Mouse (Mus musculus): ENCODE results near the gene Nfkbib. TPM values are rescaled to one million over a fixed set of nuclear protein-coding genes. Genes with fewer than 3 reads are reported as not detected.
A peak's percentile ranks its signal among the peaks of the same experiment; 100 is the strongest.

The Nfkbib gene
- polyA plus RNA-seq, 1 experiment from 2014 or later, result 45.6 TPM

DNA sequence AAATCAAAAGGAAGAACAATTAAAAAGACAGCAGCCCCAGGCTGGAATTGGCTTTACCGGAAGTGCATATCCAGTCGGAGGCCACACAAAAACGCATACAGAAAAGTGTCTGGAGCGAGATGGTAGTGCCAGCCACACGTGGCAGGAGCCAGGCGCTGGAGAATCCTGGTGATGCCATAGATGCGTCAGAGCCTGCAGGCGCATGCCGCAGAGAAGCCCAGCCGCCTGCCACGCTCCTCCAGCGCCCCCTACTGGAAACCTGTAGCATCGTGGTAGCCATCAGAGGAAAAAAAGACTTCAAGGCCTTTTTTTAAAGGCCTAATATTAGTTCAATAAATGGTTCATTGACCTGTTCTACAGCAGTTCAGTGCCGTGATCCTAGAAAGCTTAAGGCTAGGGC is 40.7 kb downstream of the Nfkbib start:
- Histone ChIP-seq H3K4me3 (ENCODE audit: low read depth, low read length) (no peak overlapping the region), H3K27ac (ENCODE audit: low read depth, low read length) (no peak overlapping the region), H3K9ac (ENCODE audit: low read length) (no peak overlapping the region), H3K4me1 (replicated peaks; ENCODE audit: control insufficient read depth, insufficient read depth, low read length) (no peaks in the 10 kb centered on the region), H3K36me3 (ENCODE audit: control insufficient read depth, insufficient read depth, low read length) (no peaks in the 10 kb centered on the region), H3K4me2 (ENCODE audit: low read depth, low read length, severe bottlenecking) (no peak overlapping the region), H3K9me3 (ENCODE audit: control insufficient read depth, low read length) (no peaks in the 10 kb centered on the region; the same call in 1 of the 2 replicates), H3K27me3 (ENCODE audit: control insufficient read depth, insufficient read depth, low read length) (no peaks in the 10 kb centered on the region)
- ATAC-seq (replicated peaks; ENCODE audit: low FRiP score) (0 out of 2 replicates have a peak, but pooled peaks have one; percentile 64), DNase-seq (ENCODE audit: low spot score) (peak; percentile 91)
- 11% methylated on average over 14 of the region's 14 CpGs for WGBS

DNA sequence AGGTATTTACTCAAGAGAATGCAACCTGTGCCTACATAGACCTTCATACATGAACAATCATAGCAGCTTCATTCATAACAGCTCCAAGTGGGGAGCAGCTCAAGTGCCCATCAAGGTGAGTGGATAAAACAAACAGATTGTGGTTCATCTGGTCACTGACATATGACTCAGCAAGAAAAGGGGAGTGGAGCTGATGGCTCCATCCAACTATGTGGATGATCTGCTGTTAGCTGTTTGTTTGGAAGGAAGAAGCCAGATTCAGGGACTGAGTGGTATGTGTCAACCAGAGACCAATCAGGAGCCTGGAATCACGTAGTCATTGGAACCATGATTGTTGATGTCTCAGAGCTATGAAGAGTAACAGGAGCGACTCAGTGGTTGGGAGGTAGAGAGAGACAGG is 42.7 kb downstream of the Nfkbib start:
- no peak overlapping the region for H3K4me2 ChIP-seq (ENCODE audit: low read depth, low read length, severe bottlenecking)
- 92% methylated on average over 2 of the region's 2 CpGs for WGBS
- no peak overlapping the region for H3K27ac ChIP-seq (ENCODE audit: low read depth, low read length)
- no peak for ATAC-seq (replicated peaks; ENCODE audit: low FRiP score)
- no peak overlapping the region for H3K9ac ChIP-seq (ENCODE audit: low read length)
- H3K9me3 ChIP-seq (ENCODE audit: control insufficient read depth, low read length), result no peaks in the 10 kb centered on the region; the same call in 1 of the 2 replicates
- H3K4me3 ChIP-seq (ENCODE audit: low read depth, low read length), result no peak overlapping the region
- no peak for DNase-seq (ENCODE audit: low spot score)
- H3K36me3 ChIP-seq (ENCODE audit: control insufficient read depth, insufficient read depth, low read length), result no peaks in the 10 kb centered on the region
- no peaks in the 10 kb centered on the region for H3K27me3 ChIP-seq (ENCODE audit: control insufficient read depth, insufficient read depth, low read length)
- H3K4me1 ChIP-seq (replicated peaks; ENCODE audit: control insufficient read depth, insufficient read depth, low read length), result no peaks in the 10 kb centered on the region

DNA sequence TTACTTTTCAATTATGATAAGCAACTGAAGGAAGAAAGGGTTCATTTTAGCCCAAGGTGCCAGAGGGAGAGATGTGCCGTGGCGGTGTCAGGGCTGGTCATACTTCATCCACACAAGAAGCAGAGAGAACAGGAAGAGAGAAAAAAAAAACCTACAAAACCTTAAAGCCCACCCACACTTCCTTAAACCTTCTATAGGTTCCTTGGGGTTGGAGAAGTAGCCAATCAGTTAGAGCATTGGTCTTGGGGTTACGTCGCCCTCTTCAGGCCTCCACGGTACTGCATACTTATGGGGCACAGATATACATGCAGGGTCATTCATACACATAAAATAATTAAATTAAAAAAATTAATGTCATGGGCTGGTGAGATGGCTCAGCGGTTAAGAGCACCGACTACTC is 45.2 kb downstream of the Nfkbib start:
- H3K4me1 ChIP-seq (replicated peaks; ENCODE audit: control insufficient read depth, insufficient read depth, low read length), result no peaks in the 10 kb centered on the region
- H3K36me3 ChIP-seq (ENCODE audit: control insufficient read depth, insufficient read depth, low read length), result no peaks in the 10 kb centered on the region
- ATAC-seq (replicated peaks; ENCODE audit: low FRiP score) (no peak), DNase-seq (ENCODE audit: low spot score) (no peak)
- H3K27ac ChIP-seq (ENCODE audit: low read depth, low read length), result no peak overlapping the region
- no peaks in the 10 kb centered on the region; the same call in 1 of the 2 replicates for H3K9me3 ChIP-seq (ENCODE audit: control insufficient read depth, low read length)
- 92% methylated on average over 7 of the region's 7 CpGs for WGBS
- H3K4me3 ChIP-seq (ENCODE audit: low read depth, low read length), result no peak overlapping the region
- no peaks in the 10 kb centered on the region for H3K27me3 ChIP-seq (ENCODE audit: control insufficient read depth, insufficient read depth, low read length)
- H3K9ac ChIP-seq (ENCODE audit: low read length), result no peak overlapping the region
- H3K4me2 ChIP-seq (ENCODE audit: low read depth, low read length, severe bottlenecking), result no peak overlapping the region

DNA sequence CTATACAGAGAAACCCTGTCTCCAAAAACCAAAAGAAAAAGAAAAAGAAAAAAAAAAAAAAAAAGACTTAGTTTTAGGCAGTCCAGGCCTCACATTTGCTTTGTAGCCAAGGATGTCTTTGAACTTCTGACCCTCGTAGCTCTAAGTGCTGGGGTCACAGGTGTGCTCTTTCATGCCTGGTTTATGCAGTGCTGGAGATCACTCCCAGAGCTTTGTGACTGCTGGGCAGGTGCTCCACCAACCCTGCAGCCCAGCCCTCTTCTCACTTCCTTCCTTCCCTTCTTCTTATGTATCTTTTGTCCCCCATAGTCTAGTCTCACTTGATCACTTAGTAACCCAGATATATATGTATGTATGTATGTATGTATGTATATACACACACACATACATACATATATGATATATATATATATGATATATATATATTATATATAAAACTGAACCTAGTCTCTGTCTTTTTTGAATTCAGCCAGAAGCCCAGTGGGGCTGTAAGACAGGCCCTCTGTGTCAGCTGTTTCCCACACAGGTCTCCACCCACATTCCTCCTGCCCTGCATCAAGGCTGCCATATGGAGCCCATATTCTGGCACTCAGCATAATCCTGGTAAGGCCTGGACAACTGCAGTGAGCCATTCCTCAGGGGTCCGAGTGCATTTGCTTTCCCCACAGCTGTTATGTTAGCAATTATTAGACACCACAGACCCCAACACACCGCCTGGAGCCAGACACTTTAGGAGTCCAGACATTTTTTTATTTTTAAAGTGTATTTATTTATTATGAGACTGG is 46.4 kb downstream of the Nfkbib start:
- Histone ChIP-seq H3K9ac (ENCODE audit: low read length) (no peak overlapping the region), H3K4me1 (replicated peaks; ENCODE audit: control insufficient read depth, insufficient read depth, low read length) (0 out of 2 replicates have a peak, but pooled peaks cover 2% of the 10 kb centered on the region), H3K4me3 (ENCODE audit: low read depth, low read length) (no peak overlapping the region), H3K4me2 (ENCODE audit: low read depth, low read length, severe bottlenecking) (no peak overlapping the region), H3K27ac (ENCODE audit: low read depth, low read length) (no peak overlapping the region), H3K36me3 (ENCODE audit: control insufficient read depth, insufficient read depth, low read length) (no peaks in the 10 kb centered on the region), H3K27me3 (ENCODE audit: control insufficient read depth, insufficient read depth, low read length) (no peaks in the 10 kb centered on the region), H3K9me3 (ENCODE audit: control insufficient read depth, low read length) (no peaks in the 10 kb centered on the region; the same call in 1 of the 2 replicates)
- WGBS, result 69% methylated on average over 3 of the region's 3 CpGs
- ATAC-seq (replicated peaks; ENCODE audit: low FRiP score) (no peak), DNase-seq (ENCODE audit: low spot score) (no peak)

DNA sequence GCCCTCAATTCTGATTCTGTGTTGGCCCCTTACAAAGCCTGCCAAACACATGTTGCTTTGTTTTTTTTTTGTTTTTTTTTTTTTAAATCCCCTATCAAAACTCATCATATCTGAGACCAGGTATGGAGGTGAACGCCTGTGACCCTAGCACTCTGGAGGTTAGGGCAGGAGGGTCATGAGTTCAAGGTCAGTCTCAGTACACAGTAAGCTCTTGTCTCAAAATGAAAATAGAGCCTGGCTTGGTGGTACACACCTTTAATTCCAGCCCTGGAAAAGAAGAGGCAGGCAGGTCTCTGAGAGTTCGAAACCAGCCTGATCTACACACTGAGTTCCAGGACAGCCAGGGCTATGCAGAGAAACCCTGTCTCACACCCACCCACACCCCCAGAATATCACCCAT is 47.7 kb downstream of the Nfkbib start:
- ATAC-seq (replicated peaks; ENCODE audit: low FRiP score) (no peak), DNase-seq (ENCODE audit: low spot score) (no peak)
- Histone ChIP-seq H3K9ac (ENCODE audit: low read length) (no peak overlapping the region), H3K27ac (ENCODE audit: low read depth, low read length) (no peak overlapping the region), H3K36me3 (ENCODE audit: control insufficient read depth, insufficient read depth, low read length) (no peaks in the 10 kb centered on the region), H3K4me2 (ENCODE audit: low read depth, low read length, severe bottlenecking) (no peak overlapping the region), H3K27me3 (ENCODE audit: control insufficient read depth, insufficient read depth, low read length) (no peaks in the 10 kb centered on the region), H3K9me3 (ENCODE audit: control insufficient read depth, low read length) (no peaks in the 10 kb centered on the region; the same call in 1 of the 2 replicates), H3K4me3 (ENCODE audit: low read depth, low read length) (no peak overlapping the region), H3K4me1 (replicated peaks; ENCODE audit: control insufficient read depth, insufficient read depth, low read length) (0 out of 2 replicates have a peak, but pooled peaks cover 2% of the 10 kb centered on the region)
- WGBS, result 91% methylated on average over 2 of the region's 2 CpGs

DNA sequence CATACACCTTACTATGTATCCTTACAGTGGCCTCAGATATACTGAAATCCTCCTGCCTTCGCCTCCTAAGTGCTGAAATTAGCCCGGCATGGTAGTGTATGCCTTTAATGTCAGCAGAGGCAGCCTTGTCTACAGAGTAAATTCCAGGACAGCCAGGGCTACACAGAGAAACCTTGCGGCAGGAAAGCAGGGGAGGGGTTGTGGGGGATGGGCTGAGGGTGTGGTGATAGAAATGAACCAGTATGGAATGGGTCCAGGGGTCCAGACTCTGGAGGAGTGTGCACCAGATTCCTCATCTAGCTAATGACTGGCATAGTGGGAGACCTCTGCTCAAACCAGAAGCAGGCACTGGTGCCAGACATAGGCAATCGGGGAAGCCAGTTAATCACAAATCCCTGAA is 48.2 kb downstream of the Nfkbib start:
- Histone ChIP-seq H3K27me3 (ENCODE audit: control insufficient read depth, insufficient read depth, low read length) (no peaks in the 10 kb centered on the region), H3K36me3 (ENCODE audit: control insufficient read depth, insufficient read depth, low read length) (no peaks in the 10 kb centered on the region), H3K9ac (ENCODE audit: low read length) (no peak overlapping the region), H3K9me3 (ENCODE audit: control insufficient read depth, low read length) (no peaks in the 10 kb centered on the region), H3K4me2 (ENCODE audit: low read depth, low read length, severe bottlenecking) (no peak overlapping the region), H3K27ac (ENCODE audit: low read depth, low read length) (no peak overlapping the region), H3K4me3 (ENCODE audit: low read depth, low read length) (no peak overlapping the region), H3K4me1 (replicated peaks; ENCODE audit: control insufficient read depth, insufficient read depth, low read length) (0 out of 2 replicates have a peak, but pooled peaks cover 2% of the 10 kb centered on the region)
- no peak for DNase-seq (ENCODE audit: low spot score)
- ATAC-seq (replicated peaks; ENCODE audit: low FRiP score), result no peak
- 66% methylated on average over 4 of the region's 4 CpGs for WGBS

DNA sequence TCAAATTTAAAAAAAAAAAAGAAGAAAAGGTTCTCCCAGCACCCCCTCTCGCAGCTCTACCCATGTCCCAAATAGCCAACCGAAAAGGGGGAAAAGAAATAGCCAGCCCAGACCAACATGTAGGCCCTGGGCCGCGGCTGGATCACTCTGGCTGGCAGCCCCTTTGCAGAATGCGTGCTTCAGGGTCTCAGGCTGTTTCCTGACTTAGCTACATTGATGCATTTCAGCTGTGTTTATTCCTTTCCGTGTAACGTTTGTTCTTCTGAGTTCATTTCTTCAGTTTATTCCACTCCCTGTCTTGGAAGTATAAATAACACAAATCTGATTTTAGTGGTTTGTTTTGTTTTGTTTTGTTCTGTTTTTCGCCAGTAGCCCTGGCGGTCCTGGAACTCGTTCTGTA is 49.6 kb downstream of the Nfkbib start:
- Histone ChIP-seq H3K4me3 (ENCODE audit: low read depth, low read length) (no peak overlapping the region), H3K27ac (ENCODE audit: low read depth, low read length) (no peak overlapping the region), H3K36me3 (ENCODE audit: control insufficient read depth, insufficient read depth, low read length) (no peaks in the 10 kb centered on the region), H3K4me2 (ENCODE audit: low read depth, low read length, severe bottlenecking) (no peak overlapping the region), H3K9me3 (ENCODE audit: control insufficient read depth, low read length) (no peaks in the 10 kb centered on the region), H3K27me3 (ENCODE audit: control insufficient read depth, insufficient read depth, low read length) (no peaks in the 10 kb centered on the region), H3K4me1 (replicated peaks; ENCODE audit: control insufficient read depth, insufficient read depth, low read length) (0 out of 2 replicates have a peak, but pooled peaks cover 2% of the 10 kb centered on the region), H3K9ac (ENCODE audit: low read length) (no peak overlapping the region)
- no peak for ATAC-seq (replicated peaks; ENCODE audit: low FRiP score)
- no peak for DNase-seq (ENCODE audit: low spot score)
- 88% methylated on average over 10 of the region's 10 CpGs for WGBS

DNA sequence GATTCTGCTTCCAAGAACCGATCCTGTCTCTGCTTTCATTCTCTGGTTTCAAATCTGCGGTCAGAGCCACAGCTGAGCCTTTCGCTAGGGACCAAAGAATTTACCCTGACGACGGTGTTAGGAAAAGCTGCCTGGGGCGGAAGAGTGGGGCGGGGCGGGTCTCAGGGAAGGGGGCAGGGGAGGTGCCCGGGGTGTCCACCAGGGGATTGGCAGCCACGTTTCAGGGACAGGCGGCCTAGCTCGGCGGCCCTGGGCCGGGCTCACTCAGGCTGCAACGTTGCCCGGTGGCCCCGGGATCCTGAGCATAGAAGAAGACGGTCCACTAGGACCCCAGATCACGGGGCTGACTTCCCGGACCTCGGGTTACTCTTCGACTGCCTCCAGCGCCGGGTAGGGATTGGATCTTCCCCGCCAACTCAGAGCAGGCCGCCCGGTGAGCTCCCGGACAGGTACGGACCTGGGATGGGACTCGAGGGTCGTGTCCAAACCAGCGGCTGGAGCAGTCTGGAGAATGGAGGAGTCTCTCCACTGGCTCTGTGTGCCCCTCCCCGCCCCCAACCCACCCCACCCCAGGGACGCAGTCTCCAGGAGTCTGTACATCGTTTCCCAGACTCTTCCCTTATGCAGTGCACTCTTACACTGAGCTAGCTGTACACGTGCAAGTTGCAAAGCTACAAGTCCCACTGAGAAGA is 50.6 kb downstream of the Nfkbib start, which contains the start of gene Fbxo17:
TSS of gene Fbxo17 (plus strand) at position 215 of the 692 bp plus-strand sequence.
- Histone ChIP-seq H3K4me2 (ENCODE audit: low read depth, low read length, severe bottlenecking) (peak within 1 kb of the TSS; percentile 71), H3K9me3 (ENCODE audit: control insufficient read depth, low read length) (no peaks in the 10 kb centered on the region)

More for the DNA sequence above, 50.6 kb downstream of the Nfkbib start, which contains the start of gene Fbxo17:
- H3K9ac ChIP-seq (ENCODE audit: low read length), result peak within 1 kb of the TSS; percentile 70
- no peaks in the 10 kb centered on the region for H3K36me3 ChIP-seq (ENCODE audit: control insufficient read depth, insufficient read depth, low read length)
- H3K27ac ChIP-seq (ENCODE audit: low read depth, low read length), result no peak within 1 kb of the TSS
- WGBS, result 2% methylated on average over 36 of the region's 36 CpGs
- DNase-seq (ENCODE audit: low spot score) (peak; percentile 88), ATAC-seq (replicated peaks; ENCODE audit: low FRiP score) (peak; percentile 74)
- H3K27me3 ChIP-seq (ENCODE audit: control insufficient read depth, insufficient read depth, low read length), result no peaks in the 10 kb centered on the region
- H3K4me3 ChIP-seq (ENCODE audit: low read depth, low read length), result peak within 1 kb of the TSS; percentile 41
- H3K4me1 ChIP-seq (replicated peaks; ENCODE audit: control insufficient read depth, insufficient read depth, low read length), result 0 out of 2 replicates have a peak, but pooled peaks cover 2% of the 10 kb centered on the region
